Mouse (Mus musculus): Measurements from ENCODE around the gene Gm42417. TPM values are rescaled to one million over a fixed set of nuclear protein-coding genes. Genes with fewer than 3 reads are reported as not detected.

The Gm42417 gene
- polyA plus RNA-seq, 1 experiment = not detected

GRCm38 (mm10) chr1:36483825-36484224, 55.4 kb downstream of the Gm42417 start:
- no peak for DNase-seq
- Histone ChIP-seq H3K4me3 (ENCODE audit: control insufficient read depth, insufficient read depth, low read length) (no peak overlapping the region), H3K27me3 (ENCODE audit: control insufficient read depth, insufficient read depth, low read length) (no peaks in the 10 kb centered on the region), H3K27ac (ENCODE audit: control insufficient read depth, insufficient read depth, low read length) (no peak overlapping the region), H3K4me1 (replicated peaks; ENCODE audit: control insufficient read depth, insufficient read depth, low read length) (no peaks in the 10 kb centered on the region), H3K36me3 (ENCODE audit: control insufficient read depth, insufficient read depth, low read length) (no peaks in the 10 kb centered on the region)
- TF ChIP-seq POLR2A (IDR thresholded peaks at IDR 0.05; ENCODE audit: control insufficient read depth, extremely low read depth, insufficient read depth, low read length, poor library complexity) = no peak
- no peak for TF ChIP-seq CTCF (IDR thresholded peaks at IDR 0.05; ENCODE audit: borderline replicate concordance, control insufficient read depth, extremely low read depth, insufficient read depth, low read length, poor library complexity)
- 98% methylated on average over 4 of the region's 4 CpGs for WGBS

Other genes with a start within 250 kb of the Gm42417 start
- 51.7 and 57.2 TPM in 2 replicates for gene Arid5a, start 231.7 kb downstream of the Gm42417 start, polyA plus RNA-seq (2012; rRNA removed)
- 96.5 and 103 TPM in 2 replicates for gene Kansl3, start 170.2 kb downstream of the Gm42417 start, polyA plus RNA-seq (2012; rRNA removed)
- gene Fer1l5, start 167.1 kb downstream of the Gm42417 start, polyA plus RNA-seq (2012; rRNA removed) = 0.04 and 0.08 TPM in 2 replicates
- 62.4 and 65.6 TPM in 2 replicates for gene Lman2l, start 94.2 kb downstream of the Gm42417 start, polyA plus RNA-seq (2012; rRNA removed)
- 15.3 and 18.0 TPM in 2 replicates for gene Cnnm4, start 67.8 kb downstream of the Gm42417 start, polyA plus RNA-seq (2012; rRNA removed)
- 51.2 and 59.9 TPM in 2 replicates for gene Cnnm3, start 27.6 kb downstream of the Gm42417 start, polyA plus RNA-seq (2012; rRNA removed)
- 40.4 and 56.2 TPM in 2 replicates for gene Ankrd23, start 2.5 kb downstream of the Gm42417 start, polyA plus RNA-seq (2012; rRNA removed)
- gene Ankrd39, start 8.0 kb upstream of the Gm42417 start, polyA plus RNA-seq (2012; rRNA removed) = 48.4 and 51.8 TPM in 2 replicates
- 15.5 and 16.8 TPM in 2 replicates for gene Sema4c, start 18.9 kb upstream of the Gm42417 start, polyA plus RNA-seq (2012; rRNA removed)
- 1.4 and 1.9 TPM in 2 replicates for gene Fam178b, start 143.8 kb upstream of the Gm42417 start, polyA plus RNA-seq (2012; rRNA removed)
- gene Cox5b, start 152.0 kb upstream of the Gm42417 start, polyA plus RNA-seq (2012; rRNA removed) = 395 and 432 TPM in 2 replicates
- not detected in 2 replicates for gene 4933424G06Rik, start 170.7 kb upstream of the Gm42417 start, polyA plus RNA-seq (2012; rRNA removed)
- 182 and 213 TPM in 2 replicates for gene Actr1b, start 175.0 kb upstream of the Gm42417 start, polyA plus RNA-seq (2012; rRNA removed)
- gene Zap70, start 222.4 kb upstream of the Gm42417 start, polyA plus RNA-seq (2012; rRNA removed) = 270 and 289 TPM in 2 replicates